Mouse (Mus musculus) hindbrain, embryonic 13.5 days (tissue): ENCODE measurements around the gene Golph3l. TPM values are rescaled to one million over a fixed set of nuclear protein-coding genes. Genes with fewer than 3 reads are reported as not detected.
A peak's percentile ranks its signal among the peaks of the same experiment; 100 is the strongest.

Source experiments
- ATAC-seq: fragments of 200-750 bp; cut with Nextera tagmentation; 2 replicates; pipeline ENCODE4 v1.8.0; 2017; ENCODE audit warnings: moderate TSS enrichment; ENCODE audit not compliant: low FRiP score
- H3K27ac ChIP-seq: fragments of 300-500 bp; sonication (generic); 2 replicates; pipeline ENCODE4 v1.5.1; 2015; ENCODE audit warnings: inconsistent platforms, mild to moderate bottlenecking, moderate library complexity
- H3K27me3 ChIP-seq: fragments of 300-500 bp; sonication (generic); 2 replicates; pipeline ENCODE4 v1.6.1; 2015; ENCODE audit warnings: mild to moderate bottlenecking, inconsistent platforms
- H3K36me3 ChIP-seq: fragments of 300-500 bp; sonication (generic); 2 replicates; pipeline ENCODE4 v1.6.1; 2015; ENCODE audit warnings: mild to moderate bottlenecking, inconsistent platforms
- H3K4me1 ChIP-seq: fragments of 300-500 bp; sonication (generic); replicated peaks from 2 replicates; pipeline ENCODE4 v1.6.1; 2015; ENCODE audit warnings: inconsistent platforms
- H3K4me2 ChIP-seq: fragments of 300-500 bp; sonication (generic); 2 replicates; pipeline ENCODE4 v1.6.1; 2015; ENCODE audit warnings: inconsistent platforms, mild to moderate bottlenecking, moderate library complexity
- H3K4me3 ChIP-seq: fragments of 300-500 bp; sonication (generic); 2 replicates; pipeline ENCODE4 v1.5.1; 2015; ENCODE audit warnings: mild to moderate bottlenecking, inconsistent platforms
- H3K9ac ChIP-seq: fragments of 300-500 bp; sonication (generic); 2 replicates; pipeline ENCODE4 v1.6.1; 2015; ENCODE audit warnings: mild to moderate bottlenecking, inconsistent platforms
- H3K9me3 ChIP-seq: fragments of 300-500 bp; sonication (generic); 2 replicates; pipeline ENCODE4 v1.6.1; 2016; ENCODE audit warnings: inconsistent platforms
- WGBS: fragments of 180-500 bp; shearing (Covaris S2); methylation state at CpG from one replicate; pipeline ENCODE4 v1.1.7; 2015; 5-methylcytosine and 5-hydroxymethylcytosine counted together
- polyA plus RNA-seq: library from polyadenylated mRNA; unstranded; fragments of >200 nt; fragmentation: Nextera tagmentation; extraction: Ambion mirVana; gene quantifications from 2 replicates; pipeline ENCODE4 v1.2.1, GENCODE M21; 2015

Gene Golph3l
- polyA plus RNA-seq, 1 experiment from 2014 or later: 32.6 TPM

DNA sequence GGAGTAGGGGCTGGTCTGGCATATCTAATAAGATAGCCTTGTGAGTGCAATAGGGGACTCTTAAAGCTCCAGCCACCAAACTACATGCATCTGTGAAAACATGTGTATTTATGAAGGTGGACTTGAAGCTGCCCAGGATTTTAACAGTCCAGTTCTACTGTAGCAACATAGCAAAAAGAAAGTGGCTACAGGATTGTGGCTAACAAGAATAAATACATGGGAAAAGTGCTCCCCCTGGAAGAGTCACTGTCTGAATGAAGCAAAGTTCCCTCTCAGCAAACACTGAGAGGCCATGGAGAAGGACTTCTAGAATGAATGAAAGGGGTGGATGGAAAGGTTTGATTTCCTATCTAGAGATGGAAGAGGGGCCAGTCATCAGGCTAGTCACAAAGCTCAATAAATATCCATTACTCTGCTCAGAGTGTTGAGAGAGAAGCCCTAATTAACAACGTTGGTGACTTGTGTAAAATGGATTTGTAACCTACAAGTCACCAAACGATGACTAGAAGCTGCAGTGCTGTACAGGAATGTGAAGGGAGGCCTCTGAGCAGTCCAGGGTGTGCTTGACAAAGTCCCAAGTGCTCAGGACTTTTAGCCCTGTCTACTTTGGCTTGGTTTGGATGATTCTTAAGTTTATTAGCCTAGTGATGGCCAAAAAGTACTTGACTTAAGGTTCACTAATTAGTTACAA lies 72.2 kb downstream of the Golph3l start:
- no peak for ATAC-seq
- Histone ChIP-seq H3K4me2 (peak overlapping the region; percentile 63), H3K4me3 (peak overlapping the region; percentile 99), H3K27ac (no peak overlapping the region), H3K9ac (peak overlapping the region; percentile 100), H3K27me3 (no peaks in the 10 kb centered on the region), H3K4me1 (peaks cover 56% of the 10 kb centered on the region), H3K9me3 (no peaks in the 10 kb centered on the region), H3K36me3 (peaks cover 44% of the 10 kb centered on the region)
- WGBS: 59% methylated on average over 2 of the region's 2 CpGs

GRCm38 (mm10) chr3:95661945-95662715 lies 73.4 kb downstream of the Golph3l start:
- Histone ChIP-seq H3K9me3 (no peaks in the 10 kb centered on the region), H3K36me3 (peaks cover 44% of the 10 kb centered on the region), H3K4me2 (peak overlapping the region; percentile 63), H3K27ac (no peak overlapping the region), H3K4me1 (peaks cover 68% of the 10 kb centered on the region), H3K27me3 (no peaks in the 10 kb centered on the region), H3K9ac (no peak overlapping the region), H3K4me3 (peak overlapping the region; percentile 14; the same call in 1 of the 2 replicates)
- no peak for ATAC-seq
- WGBS: 72% methylated on average over 7 of the region's 7 CpGs

DNA sequence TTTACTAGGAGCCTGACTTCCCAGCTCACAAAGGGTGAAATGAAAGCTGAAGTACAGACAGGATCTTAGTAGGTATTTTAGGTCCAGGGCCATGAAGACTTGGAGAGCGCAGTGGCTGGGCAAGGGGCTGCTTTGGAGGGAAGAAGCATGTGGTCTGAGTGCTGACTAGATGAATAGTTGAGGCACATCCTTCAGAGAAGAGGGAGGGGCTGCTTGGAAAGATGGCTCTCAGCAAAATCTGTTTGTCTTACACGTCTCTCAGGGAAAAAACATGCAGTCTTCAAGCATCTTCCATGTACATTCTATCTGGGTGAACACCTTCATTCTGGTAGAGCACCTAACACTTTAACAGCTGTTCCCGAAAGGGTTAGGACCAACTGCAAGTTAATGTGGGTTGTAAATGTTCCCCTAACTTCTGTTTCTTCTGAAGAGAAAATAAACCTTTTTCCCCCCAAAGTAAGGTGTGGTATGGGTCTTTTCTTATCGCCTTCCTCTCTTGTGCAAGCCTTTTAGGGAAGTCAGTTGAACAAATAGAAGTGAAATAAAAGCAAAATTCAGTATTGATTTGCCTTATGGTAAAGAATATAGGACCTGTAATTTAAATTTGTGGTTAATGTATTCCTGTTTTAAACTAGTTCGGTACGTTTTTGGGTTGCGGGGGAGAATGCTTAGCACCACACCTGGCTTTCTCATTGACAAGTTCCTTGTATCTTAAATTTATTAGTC lies 74.2 kb downstream of the Golph3l start:
- no peak for ATAC-seq
- H3K27me3 ChIP-seq: no peaks in the 10 kb centered on the region
- no peak overlapping the region for H3K9ac ChIP-seq
- no peak overlapping the region for H3K27ac ChIP-seq
- H3K4me1 ChIP-seq: peaks cover 71% of the 10 kb centered on the region
- peaks cover 44% of the 10 kb centered on the region for H3K36me3 ChIP-seq
- peak overlapping the region; percentile 63 for H3K4me2 ChIP-seq
- no peak overlapping the region for H3K4me3 ChIP-seq
- WGBS: 82% methylated on average over 7 of the region's 7 CpGs
- H3K9me3 ChIP-seq: no peaks in the 10 kb centered on the region

GRCm38 (mm10) chr3:95663486-95663885 lies 74.8 kb downstream of the Golph3l start:
- H3K9me3 ChIP-seq: no peaks in the 10 kb centered on the region
- H3K27me3 ChIP-seq: no peaks in the 10 kb centered on the region
- H3K27ac ChIP-seq: no peak overlapping the region
- no peak overlapping the region for H3K4me3 ChIP-seq
- peaks cover 74% of the 10 kb centered on the region for H3K4me1 ChIP-seq
- peaks cover 45% of the 10 kb centered on the region for H3K36me3 ChIP-seq
- 85% methylated on average over 2 of the region's 2 CpGs for WGBS
- no peak overlapping the region for H3K9ac ChIP-seq
- no peak for ATAC-seq
- H3K4me2 ChIP-seq: no peak overlapping the region

GRCm38 (mm10) chr3:95663969-95664608 lies 75.4 kb downstream of the Golph3l start:
- Histone ChIP-seq H3K4me2 (no peak overlapping the region), H3K27me3 (no peaks in the 10 kb centered on the region), H3K36me3 (peaks cover 48% of the 10 kb centered on the region), H3K9ac (no peak overlapping the region), H3K9me3 (no peaks in the 10 kb centered on the region), H3K4me3 (no peak overlapping the region), H3K4me1 (peaks cover 77% of the 10 kb centered on the region), H3K27ac (no peak overlapping the region; the same call in 1 of the 2 replicates)
- 98% methylated on average over 3 of the region's 3 CpGs for WGBS
- no peak for ATAC-seq

DNA sequence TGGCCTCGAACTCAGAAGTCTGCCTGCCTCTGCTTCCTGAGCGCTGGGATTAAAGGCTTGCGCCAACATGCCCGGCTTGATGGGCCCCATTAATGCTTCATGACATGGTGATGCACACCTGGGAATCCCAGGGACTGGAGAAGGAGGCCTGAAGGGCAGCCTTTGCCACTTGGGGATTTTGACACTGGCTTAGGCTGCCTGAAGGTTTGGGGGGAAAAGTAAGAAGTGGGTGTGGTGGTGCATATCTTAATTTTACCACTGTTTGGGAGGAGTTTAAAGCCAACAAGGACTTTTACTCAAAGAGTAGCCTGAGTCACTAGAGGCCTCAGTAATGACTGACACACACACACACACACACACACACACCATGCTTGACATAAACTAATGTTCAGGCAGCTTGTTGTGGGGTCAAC lies 76.2 kb downstream of the Golph3l start:
- Histone ChIP-seq H3K4me1 (peaks cover 77% of the 10 kb centered on the region), H3K27me3 (no peaks in the 10 kb centered on the region), H3K4me3 (no peak overlapping the region), H3K36me3 (peaks cover 55% of the 10 kb centered on the region), H3K27ac (no peak overlapping the region), H3K9ac (no peak overlapping the region), H3K4me2 (no peak overlapping the region), H3K9me3 (no peaks in the 10 kb centered on the region)
- no peak for ATAC-seq
- WGBS: 90% methylated on average over 4 of the region's 4 CpGs

DNA sequence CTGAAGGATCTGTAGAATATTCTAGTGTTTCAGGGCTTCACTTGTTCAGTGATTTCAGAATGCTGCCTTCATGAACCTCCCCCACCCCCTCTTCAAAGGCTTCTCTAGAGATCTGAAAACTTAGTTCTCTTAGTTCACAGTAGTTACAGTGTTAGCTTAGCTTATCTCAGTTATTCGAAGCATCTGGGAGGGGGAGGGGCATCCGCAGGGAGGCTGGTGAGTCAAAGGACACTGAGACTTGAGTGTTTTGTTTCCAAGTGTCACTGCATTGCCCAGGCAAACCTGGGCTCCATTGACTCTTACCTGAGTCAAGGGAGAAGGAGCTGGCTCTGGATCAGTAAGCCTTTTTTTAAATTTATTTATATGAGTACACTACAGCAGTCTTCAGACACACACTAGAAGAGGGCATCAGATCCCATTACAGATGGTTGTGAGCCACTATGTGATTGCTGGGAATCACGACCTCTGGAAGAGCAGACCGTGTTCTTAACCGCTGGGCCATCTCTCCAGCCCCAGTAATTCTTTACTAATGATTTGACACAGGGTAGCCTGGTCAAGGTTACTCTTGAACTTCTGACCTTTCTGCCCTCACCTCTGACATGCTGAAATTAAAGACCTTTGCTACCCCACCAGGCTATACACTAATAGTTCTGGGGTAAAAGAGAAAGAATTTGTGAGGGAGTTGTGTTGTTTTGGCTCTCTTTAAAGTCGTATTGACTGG lies 77.5 kb downstream of the Golph3l start:
- Histone ChIP-seq H3K9ac (no peak overlapping the region), H3K27ac (peak overlapping the region; percentile 14; the same call in 1 of the 2 replicates), H3K9me3 (no peaks in the 10 kb centered on the region), H3K27me3 (no peaks in the 10 kb centered on the region), H3K36me3 (peaks cover 47% of the 10 kb centered on the region), H3K4me2 (no peak overlapping the region), H3K4me3 (no peak overlapping the region), H3K4me1 (peaks cover 67% of the 10 kb centered on the region)
- 60% methylated on average over 6 of the region's 6 CpGs for WGBS
- ATAC-seq: no peak

GRCm38 (mm10) chr3:95667521-95667920 lies 78.8 kb downstream of the Golph3l start:
- peaks cover 39% of the 10 kb centered on the region for H3K36me3 ChIP-seq
- 63% methylated on average over 4 of the region's 4 CpGs for WGBS
- H3K4me2 ChIP-seq: no peak overlapping the region
- H3K27ac ChIP-seq: peak overlapping the region; percentile 75
- no peaks in the 10 kb centered on the region for H3K27me3 ChIP-seq
- no peaks in the 10 kb centered on the region for H3K9me3 ChIP-seq
- no peak for ATAC-seq
- peaks cover 57% of the 10 kb centered on the region for H3K4me1 ChIP-seq
- H3K9ac ChIP-seq: peak overlapping the region; percentile 19; the same call in 1 of the 2 replicates
- no peak overlapping the region for H3K4me3 ChIP-seq

DNA sequence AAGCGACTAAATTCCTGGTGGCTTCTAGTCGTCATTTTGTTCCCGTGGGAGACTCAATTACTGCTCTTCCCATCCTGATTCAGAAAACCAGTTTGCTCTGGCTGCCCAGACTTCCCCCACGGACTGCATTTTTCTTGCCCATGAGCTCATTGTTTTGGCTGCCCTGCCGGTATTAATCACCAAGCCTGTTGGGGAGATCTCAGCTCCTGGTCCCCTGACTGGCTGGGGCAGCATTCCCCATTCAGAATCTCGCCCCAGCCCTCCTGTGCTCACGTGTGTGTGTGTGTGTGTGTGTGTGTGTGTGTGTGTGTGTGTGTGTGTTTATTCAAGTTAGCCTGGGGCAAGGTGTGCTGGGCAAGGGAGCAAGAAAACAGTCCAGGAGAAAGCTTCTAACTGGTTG lies 79.3 kb downstream of the Golph3l start:
- peak overlapping the region; percentile 19; the same call in 1 of the 2 replicates for H3K9ac ChIP-seq
- H3K27me3 ChIP-seq: no peaks in the 10 kb centered on the region
- H3K27ac ChIP-seq: peak overlapping the region; percentile 75
- peaks cover 55% of the 10 kb centered on the region for H3K4me1 ChIP-seq
- peaks cover 39% of the 10 kb centered on the region for H3K36me3 ChIP-seq
- 25% methylated on average over 7 of the region's 7 CpGs for WGBS
- no peak overlapping the region for H3K4me2 ChIP-seq
- H3K9me3 ChIP-seq: no peaks in the 10 kb centered on the region
- ATAC-seq: peak; percentile 41; the same call in 1 of the 2 replicates
- H3K4me3 ChIP-seq: no peak overlapping the region
